Mouse (Mus musculus): ENCODE measurements around the gene Cers3.

GRCm38 (mm10) chr7:66803798-66804197 is 60.5 kb downstream of the Cers3 start:
- no peak for TF ChIP-seq E2F4 (IDR thresholded peaks at IDR 0.05; ENCODE audit: borderline replicate concordance, low read depth, low read length)
- no peak for TF ChIP-seq CTCF (IDR thresholded peaks at IDR 0.05 in 2 of 3, conservative IDR thresholded peaks at IDR 0.05 in 1 of 3; ENCODE audit: control insufficient read depth in 1 of 3, insufficient read depth in 1 of 3, low read depth in 2 of 3, low read length in 3 of 3, poor library complexity in 1 of 3, severe bottlenecking in 1 of 3)
- TF ChIP-seq EP300 (IDR thresholded peaks at IDR 0.05; ENCODE audit: low read depth in 1 of 2, low read length in 2 of 2): no peak
- TF ChIP-seq HCFC1 (IDR thresholded peaks at IDR 0.05; ENCODE audit: low read depth, low read length): no peak
- TF ChIP-seq RCOR1 (IDR thresholded peaks at IDR 0.05; ENCODE audit: low read depth, low read length): no peak
- no peak for TF ChIP-seq CHD1 (IDR thresholded peaks at IDR 0.05; ENCODE audit: low read depth, low read length)
- no peak for TF ChIP-seq ZNF384 (IDR thresholded peaks at IDR 0.05; ENCODE audit: low read depth, low read length)
- TF ChIP-seq POLR2AphosphoS5 (IDR thresholded peaks at IDR 0.05; ENCODE audit: borderline replicate concordance, low read depth, low read length): no peak
- TF ChIP-seq MAX (IDR thresholded peaks at IDR 0.05; ENCODE audit: low read length): no peak
- TF ChIP-seq MAZ (IDR thresholded peaks at IDR 0.05; ENCODE audit: low read depth, low read length): no peak
- TF ChIP-seq POLR2AphosphoS2 (IDR thresholded peaks at IDR 0.05; ENCODE audit: low read length): no peak
- no peak for TF ChIP-seq TBP (IDR thresholded peaks at IDR 0.05; ENCODE audit: low read depth, low read length)
- no peak for TF ChIP-seq POLR2A (IDR thresholded peaks at IDR 0.05; ENCODE audit: control insufficient read depth in 1 of 2, insufficient read depth in 1 of 2, low read depth in 1 of 2, low read length in 2 of 2, poor library complexity in 1 of 2)
- no peak for TF ChIP-seq MXI1 (IDR thresholded peaks at IDR 0.05; ENCODE audit: low read depth, low read length)

Data from MEL (cell line).